Mouse (Mus musculus): ENCODE results near the gene Fgfr2. TPM values are rescaled to one million over a fixed set of nuclear protein-coding genes. Genes with fewer than 3 reads are reported as not detected.

The Fgfr2 gene
- total RNA-seq, 2 experiments from 2014 or later: 43.7 to 44.3 TPM

DNA sequence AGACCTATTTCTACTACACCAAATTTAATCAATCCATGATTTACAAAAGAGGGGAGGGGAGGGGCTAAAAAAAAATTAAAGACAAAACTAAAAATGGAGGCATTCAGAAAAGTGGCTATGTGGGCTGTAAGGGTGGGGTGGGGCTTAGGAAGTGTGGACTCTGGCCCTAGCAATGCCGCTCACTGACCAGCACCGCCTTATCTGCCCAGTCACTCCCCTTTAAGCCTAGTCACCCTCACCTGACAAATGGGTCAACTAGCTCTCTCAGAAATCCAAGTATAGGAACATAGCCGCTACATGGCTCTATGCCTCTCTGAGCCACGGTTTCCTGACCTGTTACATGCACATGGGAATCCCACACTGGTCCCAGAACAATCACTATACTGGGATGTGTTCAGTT, 336.1 kb downstream of the Fgfr2 start:
- DNase-seq (ENCODE audit: extremely low spot score in 1 of 2, low spot score in 1 of 2): no peak

DNA sequence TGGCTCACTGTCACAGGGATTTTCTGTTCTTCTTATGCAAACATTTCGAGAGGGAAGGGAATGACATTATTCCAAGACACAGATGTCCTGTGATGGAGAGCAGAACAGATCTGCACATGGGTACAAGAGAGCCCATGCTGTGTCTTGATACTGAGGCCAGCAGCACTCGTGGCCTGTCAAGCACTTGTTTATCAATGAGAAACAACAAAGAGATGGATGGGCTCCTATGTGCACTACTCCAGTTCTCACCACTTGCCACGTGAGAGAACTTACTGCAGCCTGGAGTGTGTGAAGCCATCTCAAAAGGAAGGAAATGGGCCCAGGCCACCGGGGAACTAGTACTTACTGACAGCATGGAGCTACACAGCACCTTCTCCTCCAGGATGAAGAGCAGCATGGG, 336.6 kb downstream of the Fgfr2 start:
- no peak for DNase-seq (ENCODE audit: extremely low spot score in 1 of 2, low spot score in 1 of 2)

DNA sequence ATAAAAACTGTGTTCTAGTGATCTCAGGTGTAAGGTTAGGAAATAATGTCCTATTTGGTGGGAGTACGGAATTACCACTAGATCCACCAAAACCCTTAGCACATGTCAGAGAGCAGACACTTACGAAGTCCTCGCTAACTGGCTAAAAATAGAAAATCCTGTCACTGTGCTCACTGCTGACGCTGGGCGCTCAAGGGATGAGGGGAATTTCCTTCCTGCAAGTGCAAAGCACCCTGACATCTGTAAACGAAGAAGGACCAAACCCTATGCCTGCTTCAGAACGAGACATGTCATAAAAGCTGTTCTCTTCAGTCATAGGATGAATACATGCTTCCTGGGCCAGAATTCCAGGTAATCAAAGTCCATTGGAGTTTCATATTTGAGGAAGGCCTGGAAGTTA, 337.1 kb downstream of the Fgfr2 start:
- DNase-seq (ENCODE audit: extremely low spot score in 1 of 2, low spot score in 1 of 2): no peak

DNA sequence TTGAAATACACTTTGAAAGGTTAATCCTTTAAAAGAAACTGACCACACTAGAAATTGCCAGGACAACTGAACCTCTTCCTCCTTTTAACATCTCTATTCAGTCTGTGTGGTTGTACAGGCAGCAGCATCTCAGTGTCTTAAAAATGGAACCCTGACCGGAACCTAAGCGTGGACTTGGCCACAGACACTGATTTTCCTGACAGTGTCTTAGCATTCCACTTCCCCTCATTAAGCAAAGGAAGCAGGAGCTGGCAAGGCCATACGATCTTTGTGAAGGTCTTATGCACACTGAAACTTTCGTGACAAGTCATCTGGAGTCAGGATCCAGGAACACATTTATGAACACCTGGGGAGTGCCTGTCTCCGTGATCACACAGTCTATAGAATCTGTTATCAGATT, 339.0 kb downstream of the Fgfr2 start:
- no peak for DNase-seq (ENCODE audit: extremely low spot score in 1 of 2, low spot score in 1 of 2)

DNA sequence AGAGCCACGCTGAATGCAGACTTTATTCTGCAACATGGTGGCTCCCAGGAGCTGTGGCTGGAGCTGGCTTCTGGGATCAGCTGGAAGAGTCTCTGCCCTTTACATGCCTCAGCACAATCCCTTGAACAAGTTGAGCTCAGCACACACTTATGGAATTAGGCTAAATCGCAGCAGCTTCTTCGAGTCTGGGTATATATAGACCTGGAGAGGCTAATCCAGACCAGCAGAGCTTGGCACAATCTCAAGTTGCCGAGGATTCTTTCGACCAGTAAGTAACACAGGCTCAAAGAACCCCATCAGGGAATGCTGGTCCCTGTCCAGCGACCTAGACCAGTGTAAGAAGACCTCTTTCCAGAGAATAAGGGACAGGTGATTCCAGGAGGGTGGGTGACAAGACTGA, 341.3 kb downstream of the Fgfr2 start:
- DNase-seq (ENCODE audit: extremely low spot score in 1 of 2, low spot score in 1 of 2): no peak

DNA sequence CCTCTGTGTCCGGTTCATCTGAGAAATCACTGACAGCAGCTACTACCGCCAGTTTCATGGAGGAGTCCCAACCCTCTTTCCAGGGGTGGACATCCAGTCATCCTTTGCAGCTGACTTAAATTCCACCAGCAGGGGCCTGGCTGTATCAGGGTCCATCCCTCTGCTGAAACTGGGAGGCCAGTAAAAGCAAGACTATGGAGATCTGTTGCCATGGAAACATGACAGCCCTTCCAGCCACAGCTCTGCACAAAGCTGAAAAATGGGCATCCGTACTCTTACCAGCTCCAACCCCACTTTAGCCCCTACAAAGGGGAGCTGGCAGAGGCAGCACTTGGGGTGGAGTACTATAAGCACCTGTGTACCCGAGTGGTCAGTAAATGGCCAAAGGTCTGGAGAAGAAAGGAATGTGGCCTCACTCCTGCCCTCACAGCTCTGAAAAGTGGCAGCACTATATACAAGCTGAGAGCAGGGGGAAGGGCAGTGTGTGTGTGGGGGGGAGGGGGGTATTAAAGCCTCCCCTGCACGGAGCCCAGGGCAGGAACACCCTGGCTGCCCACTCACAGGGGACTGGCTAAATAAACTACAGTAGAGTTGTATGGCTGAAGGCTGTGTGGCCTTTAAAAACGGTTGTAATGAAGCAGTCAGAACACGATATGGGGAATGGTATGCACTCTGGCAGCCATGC, 341.9 kb downstream of the Fgfr2 start:
- no peak for DNase-seq (ENCODE audit: extremely low spot score in 1 of 2, low spot score in 1 of 2)

DNA sequence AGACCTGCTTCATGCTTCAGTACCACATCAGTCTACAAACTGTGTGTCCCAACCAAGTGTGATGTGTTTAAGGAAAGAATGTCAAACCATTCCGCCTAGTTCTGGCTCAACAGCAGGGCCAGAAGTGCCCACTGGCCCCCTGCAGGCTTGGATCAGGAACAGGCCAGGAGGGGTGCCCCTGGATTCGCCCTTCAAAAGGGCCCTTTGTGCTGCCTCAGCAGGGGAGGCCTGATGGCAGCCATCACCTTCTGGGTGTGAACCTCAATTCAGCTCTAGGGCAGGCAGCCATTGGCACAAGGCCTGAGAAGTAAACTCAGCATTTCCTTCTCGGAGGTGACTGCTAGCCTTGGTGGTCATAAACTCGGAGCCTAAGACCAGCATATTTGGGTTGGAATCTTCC, 342.5 kb downstream of the Fgfr2 start:
- DNase-seq (ENCODE audit: extremely low spot score in 1 of 2, low spot score in 1 of 2): no peak

DNA sequence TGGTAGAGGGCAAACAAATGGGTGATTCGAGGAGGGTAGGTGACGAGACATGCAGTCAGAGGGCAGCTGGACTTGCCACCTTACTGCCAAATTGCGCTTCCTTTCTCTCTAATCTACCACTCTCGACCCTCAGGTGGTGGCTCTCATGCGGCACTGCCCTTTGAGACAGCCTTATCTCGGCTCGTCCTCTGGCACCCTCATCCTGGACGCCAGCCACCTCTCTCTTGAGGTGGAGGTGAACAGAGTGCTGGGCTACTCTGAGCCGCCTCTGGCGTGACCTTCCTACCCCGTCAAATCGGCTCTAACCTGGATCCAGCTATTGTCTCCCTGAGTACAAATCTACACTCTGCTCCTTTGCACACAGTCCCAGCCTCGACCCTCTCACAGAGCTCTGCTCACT, 344.5 kb downstream of the Fgfr2 start:
- DNase-seq (ENCODE audit: extremely low spot score in 1 of 2, low spot score in 1 of 2): no peak

DNA sequence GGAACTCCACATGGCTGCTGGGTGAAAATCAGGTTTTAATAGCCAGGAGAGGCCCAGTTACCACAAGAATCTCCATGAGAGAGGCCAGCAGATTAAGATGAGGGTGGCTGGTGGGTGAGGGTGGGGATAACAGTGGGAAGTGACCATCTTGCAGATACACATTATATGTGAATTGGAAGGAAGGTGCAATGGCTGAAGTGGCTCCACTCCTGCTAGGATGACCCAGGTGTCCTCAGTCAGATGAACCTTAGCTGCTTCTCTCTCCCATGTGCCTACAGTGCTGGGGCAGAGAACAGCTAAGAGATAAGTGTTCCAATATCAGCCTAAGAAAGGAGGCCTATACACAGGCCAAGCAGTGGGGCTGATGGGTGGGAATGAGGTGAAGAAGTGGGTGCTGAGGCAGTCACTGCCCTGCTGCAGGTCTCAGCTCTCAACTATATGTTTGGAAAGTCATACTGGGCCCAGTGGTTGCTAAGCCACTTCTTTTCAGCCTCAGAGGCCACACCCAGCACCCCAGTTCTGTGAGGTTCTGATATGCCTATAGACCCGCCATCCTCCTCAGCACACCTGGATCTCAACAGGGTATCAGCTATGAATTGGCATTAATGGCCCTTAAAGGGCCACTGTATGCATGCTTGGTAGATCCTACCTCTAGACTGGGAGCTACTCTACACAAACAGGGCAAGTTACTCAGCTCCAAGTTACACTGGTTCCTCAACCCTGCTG, 345.3 kb downstream of the Fgfr2 start:
- no peak for DNase-seq (ENCODE audit: extremely low spot score in 1 of 2, low spot score in 1 of 2)

DNA sequence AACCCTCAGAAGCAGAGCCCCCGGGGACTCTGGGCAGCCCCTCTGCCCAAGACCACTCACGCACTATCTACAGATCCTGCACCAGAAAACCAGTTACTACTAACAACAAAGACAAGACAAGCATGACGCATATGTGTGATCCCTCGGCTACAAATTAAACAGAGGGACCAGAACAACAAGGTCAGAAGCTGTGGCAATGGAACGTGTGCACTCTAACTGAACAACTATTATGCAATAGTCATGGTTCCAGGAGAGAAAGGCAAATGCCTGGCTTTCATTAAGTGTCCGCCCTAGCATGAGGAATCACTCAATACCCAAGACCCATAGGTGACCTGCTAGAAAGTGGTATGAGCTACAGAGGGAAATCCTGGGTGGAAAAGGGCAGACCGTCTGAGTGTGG, 346.0 kb downstream of the Fgfr2 start:
- DNase-seq (ENCODE audit: extremely low spot score in 1 of 2, low spot score in 1 of 2): no peak

DNA sequence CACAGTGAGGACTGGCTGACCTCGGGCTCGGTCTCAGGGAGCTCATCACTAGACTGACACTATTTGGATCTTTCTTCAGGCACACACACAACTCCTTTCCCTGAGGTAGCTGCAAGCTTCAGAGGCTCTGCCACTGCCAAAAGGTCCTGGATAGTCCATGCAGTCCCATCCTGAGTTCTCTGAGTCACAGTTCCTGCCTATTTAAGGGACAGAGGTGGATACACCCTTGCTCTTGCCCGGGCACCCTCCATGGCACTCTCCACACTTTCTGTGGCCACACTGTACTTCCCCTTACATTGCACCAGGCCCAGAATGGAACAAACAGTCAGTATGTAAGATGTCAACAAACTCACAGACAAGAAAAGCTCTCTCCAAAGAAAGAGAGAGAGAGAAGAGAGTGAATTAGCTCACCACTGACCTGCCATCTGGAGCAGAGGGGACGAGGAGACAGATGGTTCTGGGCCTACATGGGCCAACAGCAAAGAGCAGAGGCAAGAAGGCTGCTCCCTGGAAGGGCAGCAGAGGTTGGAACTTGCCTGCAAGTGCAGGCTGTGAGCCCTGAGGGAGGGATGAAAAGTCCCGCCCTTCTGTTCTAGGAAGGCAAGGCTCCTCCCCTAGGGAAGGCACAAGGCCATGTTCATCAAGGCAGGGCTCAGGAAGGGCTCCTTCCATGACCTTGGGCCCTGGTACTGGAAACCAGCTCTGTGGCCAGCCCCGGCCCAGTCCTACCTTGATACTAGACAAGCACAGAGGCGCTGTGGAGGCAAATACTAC, 346.6 kb downstream of the Fgfr2 start:
- no peak for DNase-seq (ENCODE audit: extremely low spot score in 1 of 2, low spot score in 1 of 2)

DNA sequence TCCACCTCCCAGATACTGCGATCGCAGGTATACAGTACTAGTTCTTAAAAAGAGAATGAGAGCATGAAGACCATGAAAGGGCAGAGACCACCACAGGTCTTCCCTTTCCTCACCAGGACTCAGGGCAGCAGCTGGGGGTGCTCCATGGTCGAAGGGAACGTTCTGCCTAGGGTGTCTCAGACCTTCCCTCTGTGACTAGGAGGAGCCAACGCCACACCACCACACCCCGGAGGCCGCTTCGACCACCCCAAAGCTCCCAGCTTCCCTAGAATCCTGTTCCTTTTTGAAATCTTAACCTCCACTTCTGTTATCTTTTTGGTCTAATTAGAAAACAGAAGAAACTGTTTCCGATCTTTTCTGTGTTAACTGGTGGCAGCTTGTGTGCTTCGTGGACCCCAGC, 347.2 kb downstream of the Fgfr2 start:
- DNase-seq (ENCODE audit: extremely low spot score in 1 of 2, low spot score in 1 of 2): no peak

DNA sequence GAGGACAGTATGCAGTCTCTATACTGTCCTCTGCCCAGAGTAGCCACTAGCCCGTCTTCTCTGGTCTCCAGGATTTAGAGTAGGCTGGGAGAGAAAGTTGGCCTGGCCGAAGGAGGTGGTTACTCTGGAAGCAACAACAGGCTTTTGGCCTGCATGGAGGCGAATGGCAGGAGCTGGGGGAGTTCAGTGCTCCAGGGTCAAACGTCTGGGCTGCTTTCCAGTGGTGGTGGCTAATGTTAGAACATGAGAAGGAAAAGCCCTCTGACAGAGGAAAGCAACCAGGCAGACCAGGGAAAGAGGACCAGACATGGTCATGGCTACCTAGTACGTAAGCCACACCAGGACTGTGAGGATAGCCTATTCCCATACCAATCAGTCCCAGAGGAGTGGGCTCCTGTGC, 347.8 kb downstream of the Fgfr2 start:
- no peak for DNase-seq (ENCODE audit: extremely low spot score in 1 of 2, low spot score in 1 of 2)

DNA sequence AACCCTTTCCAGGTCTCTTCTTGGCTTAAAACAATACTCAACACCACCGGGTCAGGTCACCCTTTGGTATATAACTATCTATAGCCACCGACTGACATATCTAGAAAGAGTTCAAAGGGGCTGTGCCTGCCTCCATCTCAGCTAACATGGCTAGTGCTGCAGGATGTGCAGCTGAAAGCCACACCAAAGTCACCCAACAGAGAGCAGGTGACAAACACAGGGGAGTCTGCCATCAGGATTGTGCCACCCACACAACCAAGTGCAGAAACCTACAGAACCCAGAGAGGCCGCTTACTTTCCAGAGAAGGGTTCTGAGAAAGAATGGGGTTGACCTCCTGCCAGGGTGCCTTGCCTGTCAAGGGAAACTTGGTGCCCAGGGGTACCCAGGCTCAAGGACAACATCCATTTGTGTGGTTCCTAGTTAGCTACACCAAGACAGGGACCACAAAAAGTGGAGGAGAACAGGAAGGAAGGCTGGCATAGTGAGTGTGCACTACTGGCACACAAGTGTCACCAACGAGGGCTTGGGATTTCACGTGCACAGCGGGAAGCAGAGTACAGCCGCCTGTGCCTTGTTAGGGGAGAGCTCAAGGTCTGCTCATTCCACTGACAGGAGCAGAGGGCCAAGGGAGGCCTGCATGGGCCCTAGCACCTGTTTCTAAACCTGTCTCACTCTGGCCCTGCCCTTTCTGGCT, 350.0 kb downstream of the Fgfr2 start:
- DNase-seq (ENCODE audit: extremely low spot score in 1 of 2, low spot score in 1 of 2): no peak

DNA sequence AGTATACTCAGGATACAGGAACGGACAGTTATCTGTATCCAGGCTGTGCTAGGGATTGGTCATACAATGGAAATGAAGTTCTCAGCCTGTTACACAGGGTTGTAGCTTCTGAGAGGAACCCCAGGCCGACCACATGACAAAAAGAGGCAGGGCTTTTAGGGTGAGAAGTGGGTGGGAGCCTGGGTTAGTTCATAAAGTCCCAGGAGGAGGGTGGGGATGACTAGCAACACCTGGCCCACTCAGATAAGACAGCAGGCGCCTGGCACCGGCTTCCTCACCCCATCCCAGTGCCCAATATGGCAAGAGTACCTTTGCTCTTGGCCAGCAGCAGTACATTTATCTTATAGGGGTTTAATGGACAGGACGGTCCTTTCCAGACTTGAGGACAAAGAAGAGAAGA, 350.7 kb downstream of the Fgfr2 start:
- no peak for DNase-seq (ENCODE audit: extremely low spot score in 1 of 2, low spot score in 1 of 2)

DNA sequence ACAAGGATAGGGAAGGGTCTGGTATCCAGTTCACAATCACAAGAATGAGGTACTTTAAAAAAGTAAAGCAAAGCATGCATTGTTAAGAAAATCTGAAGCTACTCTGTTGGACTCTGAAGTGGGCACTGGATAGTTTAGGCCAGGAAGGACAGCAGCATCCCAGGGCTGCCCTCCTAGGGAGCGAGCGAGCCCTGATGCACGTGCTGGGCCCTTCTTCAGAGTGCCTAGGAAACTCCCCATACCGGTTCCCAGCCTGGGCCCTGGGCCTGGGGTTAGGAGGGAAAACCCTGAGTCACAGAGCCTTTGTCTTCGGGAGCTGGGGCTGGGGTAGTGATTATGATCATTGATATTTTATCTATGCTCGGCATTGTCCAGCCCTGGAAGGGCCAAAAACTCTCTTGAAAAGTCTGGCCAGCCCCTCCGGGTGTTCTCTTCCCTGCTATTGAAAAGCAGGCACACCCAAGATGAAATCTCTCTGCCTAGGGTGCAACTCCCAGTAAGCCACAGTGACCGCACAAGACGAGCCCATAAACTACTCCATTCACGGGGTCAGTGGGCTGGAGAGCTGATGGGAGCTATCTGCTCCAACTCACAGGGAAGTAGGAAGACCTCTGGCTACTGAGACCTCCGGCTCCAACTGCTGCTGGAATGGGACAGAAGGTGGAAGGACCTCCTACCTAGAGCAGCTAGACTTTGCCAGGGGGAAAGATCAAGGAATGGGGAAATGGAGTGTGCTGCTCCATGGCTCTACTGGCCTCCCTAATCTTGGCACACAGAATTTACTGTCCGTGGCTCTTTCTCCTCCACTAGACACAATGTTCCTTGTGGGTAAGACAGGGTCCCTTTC, 354.4 kb downstream of the Fgfr2 start:
- no peak for DNase-seq (ENCODE audit: extremely low spot score in 1 of 2, low spot score in 1 of 2)

DNA sequence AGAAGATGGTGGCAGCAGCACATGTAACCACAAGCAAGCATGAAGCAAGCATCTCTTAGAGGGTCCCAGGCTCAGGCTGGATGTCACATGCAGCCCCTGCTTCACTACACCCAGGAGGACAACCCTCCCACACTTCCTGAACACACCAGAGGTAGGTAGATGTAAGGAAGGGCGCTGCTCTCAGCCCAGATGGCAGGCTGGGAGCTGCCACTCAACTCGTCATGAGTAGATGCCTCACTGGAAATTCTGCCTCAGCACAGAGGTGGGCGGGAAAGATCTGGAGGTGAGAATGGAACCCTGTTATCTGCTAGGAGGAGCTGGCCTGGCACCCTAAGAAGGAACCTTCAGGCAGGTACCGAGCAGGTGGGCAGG, 355.2 kb downstream of the Fgfr2 start:
- DNase-seq (ENCODE audit: extremely low spot score in 1 of 2, low spot score in 1 of 2): no peak

DNA sequence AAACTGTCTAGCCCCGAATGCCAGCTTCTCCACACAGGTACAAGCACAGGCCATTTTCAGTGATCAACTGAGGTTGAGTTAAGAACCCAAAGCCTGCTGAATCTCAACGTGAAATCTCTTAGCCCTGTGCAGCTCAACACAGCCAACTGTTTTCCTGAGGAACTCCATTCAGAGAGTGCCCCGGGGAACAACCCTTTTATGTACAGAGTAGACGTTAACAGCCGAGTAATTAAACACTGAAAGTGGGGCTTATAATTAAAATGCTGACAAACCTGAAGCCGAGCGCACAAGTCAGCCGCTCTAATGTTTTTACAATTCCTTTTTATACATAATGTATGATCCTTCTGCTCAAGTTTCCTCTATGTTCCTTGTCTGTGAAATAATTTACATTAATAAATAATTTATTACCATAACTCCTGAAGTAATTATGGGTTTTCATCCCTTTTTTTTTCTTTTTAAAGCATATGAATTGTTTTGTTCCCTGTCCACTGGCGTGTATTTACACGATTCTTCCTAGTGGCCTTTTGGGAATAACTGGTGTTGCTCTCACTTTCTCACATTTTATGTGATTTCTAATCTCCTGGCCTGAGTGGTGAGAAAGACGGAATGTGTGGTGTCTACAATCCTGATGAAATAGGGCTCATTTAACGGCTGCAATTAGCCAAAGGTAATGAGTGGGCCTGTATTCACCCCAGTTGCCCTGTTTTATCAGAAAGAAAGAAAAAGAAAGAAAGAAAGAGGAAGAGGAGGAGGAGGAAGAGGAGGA, 355.7 kb downstream of the Fgfr2 start:
- no peak for DNase-seq (ENCODE audit: extremely low spot score in 1 of 2, low spot score in 1 of 2)

DNA sequence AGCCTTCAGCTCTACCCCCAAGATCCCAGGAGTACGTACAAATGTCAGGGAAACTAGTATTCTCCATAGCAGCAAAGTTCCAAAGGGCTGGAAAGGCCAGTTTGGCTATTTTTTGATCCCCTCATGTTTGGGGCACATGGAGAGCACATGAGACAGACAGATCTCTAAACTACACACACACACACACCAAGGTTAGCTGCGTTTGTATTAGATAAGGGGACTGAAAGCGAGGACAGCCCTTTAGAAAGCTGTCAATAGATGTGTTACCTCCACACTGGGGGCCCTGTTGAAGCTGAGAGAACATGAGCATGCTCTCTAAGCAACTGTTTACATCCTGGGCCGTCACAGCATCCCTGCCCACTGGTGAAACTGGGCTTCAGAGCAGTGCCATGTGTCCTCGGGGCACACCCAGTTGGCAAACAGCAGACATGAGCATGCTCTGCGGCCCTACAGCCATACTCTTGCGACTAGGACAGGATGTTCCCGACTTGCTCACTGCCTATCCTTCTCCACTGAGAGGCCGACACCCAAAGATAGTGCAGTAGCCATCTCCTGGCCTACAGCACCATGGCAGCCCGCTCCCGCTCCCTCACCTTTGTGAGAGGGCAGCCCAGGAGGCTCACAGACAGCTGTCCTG, 356.8 kb downstream of the Fgfr2 start:
- DNase-seq (ENCODE audit: extremely low spot score in 1 of 2, low spot score in 1 of 2): no peak
